Mouse (Mus musculus) lung, postnatal 0 days (tissue): ENCODE results near the gene Cdipt. TPM values are rescaled to one million over a fixed set of nuclear protein-coding genes. Genes with fewer than 3 reads are reported as not detected.

Experiments used
- ATAC-seq: fragments of 200-750 bp; cut with Nextera tagmentation; 2 replicates; pipeline ENCODE4 v1.8.0; 2017; ENCODE audit warnings: moderate library complexity
- DNase-seq: peaks from one replicate; pipeline ENCODE4 v3.0.0-alpha.2; 2016; ENCODE audit warnings: low spot score
- H3K27ac ChIP-seq: fragments of 300-500 bp; sonication (generic); 2 replicates; pipeline ENCODE4 v1.5.1; 2014; ENCODE audit warnings: antibody characterized with exemption, mild to moderate bottlenecking, low read length, mixed read lengths
- H3K27me3 ChIP-seq: fragments of 300-500 bp; sonication (generic); replicated peaks from 2 replicates; pipeline ENCODE4 v1.6.1; 2014; ENCODE audit warnings: low read length, mixed read lengths; ENCODE audit not compliant: insufficient read depth
- H3K36me3 ChIP-seq: fragments of 300-500 bp; sonication (generic); 2 replicates; pipeline ENCODE4 v1.6.1; 2014; ENCODE audit warnings: low read length, mixed read lengths; ENCODE audit not compliant: insufficient read depth
- H3K4me1 ChIP-seq: fragments of 300-500 bp; sonication (generic); 2 replicates; pipeline ENCODE4 v1.6.1; 2014; ENCODE audit warnings: antibody characterized with exemption, low read depth, low read length, mixed read lengths; ENCODE audit not compliant: insufficient read depth
- H3K4me2 ChIP-seq: fragments of 300-500 bp; sonication (generic); replicated peaks from 2 replicates; pipeline ENCODE4 v1.6.1; 2014; ENCODE audit warnings: low read depth, mild to moderate bottlenecking, low read length, moderate library complexity, mixed read lengths
- H3K4me3 ChIP-seq: fragments of 300-500 bp; sonication (generic); 2 replicates; pipeline ENCODE4 v1.5.1; 2014; ENCODE audit warnings: low read depth, low read length
- H3K9ac ChIP-seq: fragments of 300-500 bp; sonication (generic); replicated peaks from 2 replicates; pipeline ENCODE4 v1.6.1; 2014; ENCODE audit warnings: low read depth, mild to moderate bottlenecking
- H3K9me3 ChIP-seq: fragments of 300-500 bp; sonication (generic); 2 replicates; pipeline ENCODE4 v1.6.1; 2016; ENCODE audit warnings: low read length, mixed read lengths
- CTCF ChIP-seq: IDR thresholded peaks from 2 replicates; pipeline ENCODE4 v1.5.1; 2016; ENCODE audit warnings: antibody characterized with exemption, mild to moderate bottlenecking
- EP300 ChIP-seq: IDR thresholded peaks from 2 replicates; pipeline ENCODE4 v1.6.1; 2016; ENCODE audit warnings: antibody characterized with exemption, mild to moderate bottlenecking, control low read depth
- WGBS: fragments of 180-500 bp; shearing (Covaris S2); extraction: QIAGEN DNeasy Blood & Tissue Kit; methylation state at CpG from one replicate; pipeline ENCODE4 v1.1.7; 2014; 5-methylcytosine and 5-hydroxymethylcytosine counted together
- polyA plus RNA-seq: library from polyadenylated mRNA; unstranded; fragments of >200 nt; fragmentation: Nextera tagmentation; extraction: Ambion mirVana; gene quantifications from 2 replicates; pipeline ENCODE4 v1.2.1, GENCODE M21; 2015

The Cdipt gene
- polyA plus RNA-seq, 1 experiment from 2014 or later: 164 TPM

- Histone ChIP-seq H3K4me1 (peaks cover 5% of the 10 kb centered on the region; the same call in 1 of the 2 replicates), H3K4me2 (no peak overlapping the region), H3K9ac (no peak overlapping the region), H3K27ac (no peak overlapping the region), H3K36me3 (no peaks in the 10 kb centered on the region), H3K4me3 (no peak overlapping the region), H3K9me3 (no peaks in the 10 kb centered on the region), H3K27me3 (peaks cover 13% of the 10 kb centered on the region)
- DNase-seq (no peak), ATAC-seq (no peak)
- TF ChIP-seq EP300 (no peak), CTCF (no peak)
- 15% methylated on average over 4 of the region's 4 CpGs for WGBS
Observed at GRCm38 (mm10) chr7:126951741-126952140, 24.0 kb upstream of the Cdipt start.

GRCm38 (mm10) chr7:126952646-126953045 is 23.1 kb upstream of the Cdipt start:
- Histone ChIP-seq H3K4me3 (no peak overlapping the region), H3K27me3 (peaks cover 13% of the 10 kb centered on the region)
- DNase-seq: no peak

GRCm38 (mm10) chr7:126955125-126955524 is 20.6 kb upstream of the Cdipt start:
- Histone ChIP-seq H3K27ac (no peak overlapping the region), H3K9ac (no peak overlapping the region), H3K4me1 (no peaks in the 10 kb centered on the region), H3K9me3 (no peaks in the 10 kb centered on the region), H3K36me3 (no peaks in the 10 kb centered on the region), H3K4me2 (no peak overlapping the region), H3K27me3 (peaks cover 11% of the 10 kb centered on the region), H3K4me3 (no peak overlapping the region)
- ATAC-seq (no peak), DNase-seq (no peak)
- TF ChIP-seq CTCF (no peak), EP300 (no peak)
- 42% methylated on average over 3 of the region's 3 CpGs for WGBS

More at GRCm38 (mm10) chr7:126952646-126953045, 23.1 kb upstream of the Cdipt start:
- TF ChIP-seq EP300 (no peak), CTCF (no peak)
- 0% methylated on average over 6 of the region's 8 CpGs for WGBS
- no peak for ATAC-seq
- Histone ChIP-seq H3K27ac (no peak overlapping the region), H3K9me3 (no peaks in the 10 kb centered on the region), H3K9ac (no peak overlapping the region), H3K4me1 (peaks cover 5% of the 10 kb centered on the region; the same call in 1 of the 2 replicates), H3K4me2 (no peak overlapping the region), H3K36me3 (no peaks in the 10 kb centered on the region)

- H3K36me3 ChIP-seq: no peaks in the 10 kb centered on the region
- H3K27ac ChIP-seq: no peak overlapping the region
- H3K9me3 ChIP-seq: no peaks in the 10 kb centered on the region
- 0 out of 2 replicates have a peak, but pooled peaks cover 5% of the 10 kb centered on the region for H3K27me3 ChIP-seq
- ATAC-seq (0 out of 2 replicates have a peak, but pooled peaks have one; percentile 12), DNase-seq (no peak)
- TF ChIP-seq EP300 (no peak), CTCF (no peak)
- H3K4me3 ChIP-seq: no peak overlapping the region
- no peak overlapping the region for H3K4me2 ChIP-seq
- H3K9ac ChIP-seq: no peak overlapping the region
- no peaks in the 10 kb centered on the region for H3K4me1 ChIP-seq
- 33% methylated on average over 9 of the region's 9 CpGs for WGBS
Observed at GRCm38 (mm10) chr7:126959780-126960179, 15.9 kb upstream of the Cdipt start.

GRCm38 (mm10) chr7:126961095-126961494 is 14.6 kb upstream of the Cdipt start:
- Histone ChIP-seq H3K9me3 (no peaks in the 10 kb centered on the region), H3K4me2 (no peak overlapping the region), H3K4me1 (no peaks in the 10 kb centered on the region), H3K27ac (no peak overlapping the region), H3K27me3 (0 out of 2 replicates have a peak, but pooled peaks cover 5% of the 10 kb centered on the region), H3K9ac (no peak overlapping the region), H3K4me3 (no peak overlapping the region), H3K36me3 (no peaks in the 10 kb centered on the region)
- 85% methylated on average over 5 of the region's 5 CpGs for WGBS
- ATAC-seq: no peak
- no peak for DNase-seq
- TF ChIP-seq EP300 (no peak), CTCF (no peak)

GRCm38 (mm10) chr7:126961965-126962364 is 13.7 kb upstream of the Cdipt start:
- H3K27me3 ChIP-seq: 0 out of 2 replicates have a peak, but pooled peaks cover 5% of the 10 kb centered on the region
- 89% methylated on average over 4 of the region's 4 CpGs for WGBS
- H3K4me1 ChIP-seq: no peaks in the 10 kb centered on the region
- no peak overlapping the region for H3K9ac ChIP-seq
- no peaks in the 10 kb centered on the region for H3K36me3 ChIP-seq
- DNase-seq (no peak), ATAC-seq (no peak)
- H3K27ac ChIP-seq: no peak overlapping the region
- H3K9me3 ChIP-seq: no peaks in the 10 kb centered on the region
- H3K4me2 ChIP-seq: no peak overlapping the region
- H3K4me3 ChIP-seq: no peak overlapping the region
- no peak for TF ChIP-seq CTCF
- no peak for TF ChIP-seq EP300
